Mouse (Mus musculus) skeletal muscle tissue, adult 2 months (tissue): ENCODE results near the gene Cmpk1.
A peak's percentile ranks its signal among the peaks of the same experiment; 100 is the strongest.
"Not testable (repeated sequence)": the region's sequence is repeated elsewhere in the genome, so short reads cannot be mapped to it uniquely, and the experiment has no call there.

ENCODE experiments used
- DNase-seq: peaks from one replicate; pipeline ENCODE4 v3.0.0-alpha.2; 2012; ENCODE audit warnings: low read depth, low spot score

Gene Cmpk1

GRCm38 (mm10) chr4:114986591-114987432, at the start of gene Cmpk1:
TSS of gene Cmpk1 (minus strand) at chr4:114987241.
- DNase-seq, result peak; percentile 82

DNA sequence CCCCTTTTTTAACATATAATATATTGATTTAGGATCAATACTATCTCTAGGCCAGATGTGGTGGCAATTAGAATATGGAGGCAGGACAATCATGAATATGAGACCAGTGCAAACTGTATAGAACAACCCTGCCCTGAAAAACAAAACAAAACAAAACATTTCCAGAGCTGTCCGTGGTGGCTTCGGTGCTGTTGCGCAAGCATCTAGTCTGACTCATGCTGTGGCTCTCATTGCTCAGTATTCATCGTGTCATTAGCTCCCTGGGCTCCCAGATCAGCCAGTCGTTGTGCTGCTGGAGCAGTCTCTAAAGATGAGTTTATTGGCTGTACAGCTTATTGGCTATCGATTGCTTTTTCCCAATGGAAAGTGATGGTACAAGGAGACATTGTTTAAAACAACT, 48.0 kb upstream of the Cmpk1 start:
- no peak for DNase-seq

GRCm38 (mm10) chr4:115019997-115020396, 33.0 kb upstream of the Cmpk1 start:
- DNase-seq, result no peak

- no peak for DNase-seq
Observed at GRCm38 (mm10) chr4:115014276-115014675, 27.2 kb upstream of the Cmpk1 start.

DNA sequence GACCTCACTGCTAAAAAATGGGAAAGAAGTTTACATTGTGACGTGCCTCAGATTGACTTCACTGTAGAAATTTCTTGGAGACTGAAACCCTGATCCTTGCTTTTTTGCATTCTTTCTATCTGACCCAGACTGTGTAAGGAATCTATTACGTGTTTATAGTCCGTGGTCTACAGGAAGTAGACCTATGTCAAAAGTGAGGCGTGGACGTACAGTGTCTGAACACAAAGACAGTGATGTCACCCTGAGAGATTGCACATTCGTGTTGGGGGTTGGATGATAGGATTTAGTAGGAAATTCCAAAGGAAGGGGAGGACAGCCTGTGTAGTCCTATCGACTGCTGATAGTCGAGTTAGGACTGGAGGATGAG, 13.4 kb upstream of the Cmpk1 start:
- no peak for DNase-seq

- DNase-seq, result peak; percentile 98
Observed at GRCm38 (mm10) chr4:114999773-115000428, 12.9 kb upstream of the Cmpk1 start, which contains the start of gene Stil. TSS of gene Stil (plus strand) at chr4:115000159.

GRCm38 (mm10) chr4:114999445-114999772, 12.4 kb upstream of the Cmpk1 start:
- no peak for DNase-seq

DNA sequence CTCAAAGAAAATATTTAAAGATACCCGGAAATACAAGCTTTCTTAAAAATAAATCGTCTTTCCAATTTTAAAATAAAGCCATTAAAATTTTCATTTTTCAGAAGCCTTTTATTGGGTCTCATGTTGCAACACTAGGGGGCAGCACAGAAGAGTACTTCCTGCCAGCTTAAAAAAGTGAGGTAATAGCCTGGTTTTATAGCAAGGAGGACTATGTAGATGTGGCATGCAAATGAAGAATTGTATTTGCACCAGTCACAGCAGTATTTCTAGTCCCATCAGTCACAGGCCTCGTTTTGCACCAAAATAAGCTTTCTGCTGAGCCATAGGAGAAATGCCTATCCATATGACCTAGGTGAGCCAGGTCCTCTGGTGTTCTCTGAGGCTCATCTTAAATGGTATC, 10.0 kb upstream of the Cmpk1 start:
- DNase-seq, result no peak

DNA sequence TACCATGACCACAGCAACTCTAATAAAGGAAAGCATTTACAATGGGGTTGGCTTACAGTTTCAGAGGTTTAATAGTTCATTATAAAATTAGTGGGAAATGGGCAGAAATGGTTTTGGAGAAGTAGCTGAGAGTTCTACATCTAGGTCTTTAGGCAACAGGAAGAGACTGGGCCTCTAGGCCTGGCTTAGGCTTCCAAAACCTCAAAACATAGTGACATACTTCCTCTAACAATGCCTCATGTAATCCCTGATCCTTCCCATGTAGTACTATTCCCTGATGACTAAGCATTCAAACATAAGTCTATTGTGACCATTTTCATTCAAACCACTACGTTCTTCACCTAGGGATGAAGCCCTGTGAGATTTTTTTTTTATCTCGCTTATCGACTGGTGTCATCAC, 7.2 kb upstream of the Cmpk1 start:
- no peak for DNase-seq

DNA sequence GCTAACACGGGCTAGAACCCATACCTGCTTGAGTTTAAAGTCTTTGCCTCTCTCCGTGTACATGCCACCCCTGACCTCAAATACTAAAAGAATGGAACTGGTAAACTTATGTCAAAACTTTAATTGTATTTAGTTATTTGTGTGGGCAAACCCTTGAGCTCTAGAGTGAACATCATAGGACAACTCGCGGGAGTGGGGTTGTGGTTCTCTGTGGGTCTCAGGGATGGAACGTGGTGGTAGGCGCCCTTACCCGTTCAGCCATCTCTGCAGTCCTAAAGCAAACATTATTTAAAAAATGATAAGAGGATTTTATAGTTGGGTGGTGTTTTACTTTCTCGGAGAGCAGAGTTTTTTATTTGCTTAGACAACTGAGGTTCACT, 840 bp downstream of the Cmpk1 start:
- DNase-seq, result no peak

DNA sequence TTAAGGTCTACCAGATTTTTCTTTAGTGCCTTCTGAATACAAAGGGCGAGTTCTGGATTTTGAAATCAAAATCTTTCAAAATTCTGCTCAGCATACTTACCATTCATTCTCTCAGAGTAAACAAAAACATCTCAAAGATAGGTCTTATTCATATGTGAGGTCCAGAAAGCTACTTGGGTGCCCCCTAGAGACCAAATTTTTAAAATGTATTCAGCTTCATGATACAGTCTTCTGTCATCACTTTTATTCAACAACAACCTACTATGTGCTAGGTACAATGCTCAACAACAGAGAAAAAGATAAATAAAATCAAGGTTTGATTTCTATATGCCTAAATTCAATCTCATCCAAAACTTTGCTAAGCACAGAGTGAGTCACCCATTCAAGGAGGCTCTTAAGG, 4.0 kb downstream of the Cmpk1 start:
- DNase-seq, result no peak

GRCm38 (mm10) chr4:114982619-114983018, 4.4 kb downstream of the Cmpk1 start:
- DNase-seq, result no peak

DNA sequence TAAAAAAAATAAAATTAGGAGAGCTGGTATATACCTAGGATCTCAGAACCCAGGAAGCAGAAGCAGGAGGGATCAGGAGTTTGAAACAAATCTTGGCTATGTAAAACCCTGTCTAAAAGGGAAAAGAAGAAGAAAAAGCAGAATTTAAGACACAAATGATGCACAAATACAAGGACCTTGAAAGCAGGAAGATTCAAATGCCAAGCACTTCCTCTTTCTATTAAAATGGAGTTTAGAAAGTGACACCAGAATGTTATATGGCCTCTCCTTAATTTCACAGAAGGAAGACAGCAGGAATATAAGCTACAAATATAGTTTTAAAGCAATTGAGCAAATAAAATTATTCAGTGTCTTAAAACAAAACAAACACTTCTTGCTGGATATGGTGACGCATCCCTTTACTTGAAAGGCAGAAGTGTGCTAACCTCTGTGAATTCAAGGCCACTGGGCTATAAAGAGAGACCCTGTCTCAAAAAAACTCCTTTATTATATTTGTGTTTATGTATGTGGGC, 13.8 kb downstream of the Cmpk1 start:
- no peak for DNase-seq

GRCm38 (mm10) chr4:114970736-114971135, 16.3 kb downstream of the Cmpk1 start:
- peak; percentile 13 for DNase-seq

DNA sequence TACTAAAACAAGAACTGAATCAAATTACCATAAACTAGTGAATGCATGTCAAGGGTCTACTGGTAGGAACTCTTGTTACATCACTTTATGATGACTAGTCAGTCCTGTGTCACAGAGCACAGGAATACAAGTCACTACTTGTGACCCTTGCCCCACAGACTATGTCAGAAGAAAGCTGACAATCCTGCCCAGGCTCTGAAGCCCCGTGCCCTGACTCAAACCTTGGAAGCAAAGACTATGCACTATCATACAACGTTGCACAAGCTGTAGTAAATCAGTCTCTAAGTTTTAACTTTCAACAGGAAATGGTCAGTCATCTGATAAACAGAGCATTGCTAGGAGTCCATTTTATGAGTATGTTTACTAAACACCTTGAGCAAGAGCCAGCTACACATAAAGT, 26.2 kb downstream of the Cmpk1 start:
- not testable (repeated sequence) for DNase-seq

- DNase-seq, result no peak
Observed at GRCm38 (mm10) chr4:114959533-114959932, 27.5 kb downstream of the Cmpk1 start.

DNA sequence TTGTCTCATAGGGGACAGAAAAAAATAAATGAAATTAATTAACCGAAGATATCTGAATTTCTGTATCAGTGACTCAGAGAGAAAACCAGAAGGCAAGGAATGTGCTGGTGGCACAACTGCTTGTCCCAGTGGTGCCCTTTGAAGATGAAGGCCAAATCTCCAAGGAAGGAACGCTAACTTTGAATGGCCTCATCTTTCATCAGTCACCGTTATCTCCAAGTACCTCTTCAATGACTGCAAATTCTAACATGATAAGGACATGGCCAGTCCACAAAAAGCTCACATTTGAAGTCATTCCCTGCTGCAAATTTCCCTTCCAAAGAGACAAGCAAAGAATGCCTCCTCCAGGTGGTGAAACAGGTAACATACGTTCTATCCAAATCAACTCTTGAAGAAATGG, 28.3 kb downstream of the Cmpk1 start:
- no peak for DNase-seq

- no peak for DNase-seq
Observed at GRCm38 (mm10) chr4:114958231-114958630, 28.8 kb downstream of the Cmpk1 start.

DNA sequence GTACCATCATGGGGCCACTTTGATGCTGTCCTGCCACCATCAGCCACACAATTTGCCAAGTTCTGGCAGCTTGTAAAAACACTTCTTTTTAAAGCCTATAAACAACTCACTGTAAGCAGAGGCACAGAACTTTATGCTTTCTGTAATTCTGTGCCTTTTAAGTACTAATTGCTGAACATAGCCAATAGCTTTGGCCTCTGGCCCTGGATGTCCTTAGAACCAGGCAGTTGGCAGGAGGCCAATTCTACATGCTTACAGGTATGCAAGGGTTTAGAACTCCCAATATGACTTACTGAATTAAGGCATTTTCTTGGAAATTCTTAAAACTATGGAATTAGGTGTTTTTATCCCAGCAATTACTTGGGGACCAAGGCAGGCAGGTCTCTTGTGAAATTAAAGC, 29.6 kb downstream of the Cmpk1 start:
- no peak for DNase-seq

DNA sequence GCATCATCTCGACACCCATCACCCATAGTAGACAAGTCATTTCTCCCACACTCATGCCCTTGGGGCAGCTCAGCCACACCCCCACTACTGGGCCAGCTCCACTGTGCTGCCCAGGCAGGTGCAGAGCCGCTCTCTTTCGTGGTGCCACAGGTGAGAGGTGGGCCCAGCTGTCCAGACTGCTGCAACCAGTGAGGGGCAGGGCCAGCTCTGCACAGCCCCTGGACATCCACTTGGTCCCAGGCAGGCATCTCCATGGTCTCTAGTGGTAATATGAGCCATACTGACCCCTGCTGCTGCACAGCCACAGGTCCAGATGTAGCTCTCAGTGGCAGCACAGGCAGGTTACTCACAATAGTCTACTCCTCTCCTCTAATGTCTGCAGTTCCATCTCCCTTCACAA, 33.9 kb downstream of the Cmpk1 start:
- DNase-seq, result no peak

GRCm38 (mm10) chr4:114947852-114948481, 39.1 kb downstream of the Cmpk1 start:
- DNase-seq, result no peak

DNA sequence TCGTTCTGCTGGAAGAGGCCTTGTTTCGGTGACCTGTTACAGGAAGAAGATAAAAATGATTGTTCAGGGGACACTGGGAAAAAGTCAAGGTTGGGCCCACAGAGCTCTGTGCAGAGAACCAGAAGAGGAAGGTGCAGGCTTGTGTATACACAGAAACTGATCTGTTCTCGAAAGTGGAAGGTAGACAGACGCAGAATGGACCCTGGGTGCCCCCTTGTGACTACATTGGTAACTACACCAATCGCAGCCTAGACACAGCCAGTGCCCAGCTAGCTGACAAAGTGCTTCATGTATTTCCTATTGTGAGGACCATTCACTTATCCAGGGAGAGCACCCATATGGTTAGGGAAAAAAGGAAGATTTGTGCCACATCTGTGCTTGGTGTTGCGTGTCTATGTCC, 39.6 kb downstream of the Cmpk1 start:
- DNase-seq, result peak; percentile 42

GRCm38 (mm10) chr4:114946416-114946815, 40.6 kb downstream of the Cmpk1 start:
- DNase-seq, result no peak
